Mouse (Mus musculus) lung, postnatal 0 days (tissue): Measurements from ENCODE around the gene Nrbp1. TPM values are rescaled to one million over a fixed set of nuclear protein-coding genes. Genes with fewer than 3 reads are reported as not detected.

Experiments
- ATAC-seq: fragments of 200-750 bp; cut with Nextera tagmentation; 2 replicates; pipeline ENCODE4 v1.8.0; 2017; ENCODE audit warnings: moderate library complexity
- DNase-seq: peaks from one replicate; pipeline ENCODE4 v3.0.0-alpha.2; 2016; ENCODE audit warnings: low spot score
- H3K27ac ChIP-seq: fragments of 300-500 bp; sonication (generic); 2 replicates; pipeline ENCODE4 v1.5.1; 2014; ENCODE audit warnings: antibody characterized with exemption, mild to moderate bottlenecking, low read length, mixed read lengths
- H3K27me3 ChIP-seq: fragments of 300-500 bp; sonication (generic); replicated peaks from 2 replicates; pipeline ENCODE4 v1.6.1; 2014; ENCODE audit warnings: low read length, mixed read lengths; ENCODE audit not compliant: insufficient read depth
- H3K36me3 ChIP-seq: fragments of 300-500 bp; sonication (generic); 2 replicates; pipeline ENCODE4 v1.6.1; 2014; ENCODE audit warnings: low read length, mixed read lengths; ENCODE audit not compliant: insufficient read depth
- H3K4me1 ChIP-seq: fragments of 300-500 bp; sonication (generic); 2 replicates; pipeline ENCODE4 v1.6.1; 2014; ENCODE audit warnings: antibody characterized with exemption, low read depth, low read length, mixed read lengths; ENCODE audit not compliant: insufficient read depth
- H3K4me2 ChIP-seq: fragments of 300-500 bp; sonication (generic); replicated peaks from 2 replicates; pipeline ENCODE4 v1.6.1; 2014; ENCODE audit warnings: low read depth, mild to moderate bottlenecking, low read length, moderate library complexity, mixed read lengths
- H3K4me3 ChIP-seq: fragments of 300-500 bp; sonication (generic); 2 replicates; pipeline ENCODE4 v1.5.1; 2014; ENCODE audit warnings: low read depth, low read length
- H3K9ac ChIP-seq: fragments of 300-500 bp; sonication (generic); replicated peaks from 2 replicates; pipeline ENCODE4 v1.6.1; 2014; ENCODE audit warnings: low read depth, mild to moderate bottlenecking
- H3K9me3 ChIP-seq: fragments of 300-500 bp; sonication (generic); 2 replicates; pipeline ENCODE4 v1.6.1; 2016; ENCODE audit warnings: low read length, mixed read lengths
- CTCF ChIP-seq: IDR thresholded peaks from 2 replicates; pipeline ENCODE4 v1.5.1; 2016; ENCODE audit warnings: antibody characterized with exemption, mild to moderate bottlenecking
- EP300 ChIP-seq: IDR thresholded peaks from 2 replicates; pipeline ENCODE4 v1.6.1; 2016; ENCODE audit warnings: antibody characterized with exemption, mild to moderate bottlenecking, control low read depth
- WGBS: fragments of 180-500 bp; shearing (Covaris S2); extraction: QIAGEN DNeasy Blood & Tissue Kit; methylation state at CpG from one replicate; pipeline ENCODE4 v1.1.7; 2014; 5-methylcytosine and 5-hydroxymethylcytosine counted together
- polyA plus RNA-seq: library from polyadenylated mRNA; unstranded; fragments of >200 nt; fragmentation: Nextera tagmentation; extraction: Ambion mirVana; gene quantifications from 2 replicates; pipeline ENCODE4 v1.2.1, GENCODE M21; 2015

Nrbp1 gene
- polyA plus RNA-seq, 1 experiment from 2014 or later: 131 TPM

- no peaks in the 10 kb centered on the region; the same call in 1 of the 2 replicates for H3K4me1 ChIP-seq
- 0% methylated on average over 39 of the region's 40 CpGs for WGBS
- DNase-seq (peak; percentile 63), ATAC-seq (peak; percentile 45)
- no peaks in the 10 kb centered on the region for H3K9me3 ChIP-seq
- H3K4me2 ChIP-seq: peak overlapping the region; percentile 96
- peak overlapping the region; percentile 76 for H3K4me3 ChIP-seq
- H3K9ac ChIP-seq: peak overlapping the region; percentile 61
- TF ChIP-seq EP300 (no peak), CTCF (peak; percentile 33)
- H3K36me3 ChIP-seq: no peaks in the 10 kb centered on the region
- H3K27ac ChIP-seq: peak overlapping the region; percentile 86
- no peaks in the 10 kb centered on the region for H3K27me3 ChIP-seq
Measured at GRCm38 (mm10) chr5:31219911-31220447, 20.7 kb upstream of the Nrbp1 start.

- Histone ChIP-seq H3K27ac (peak within 1 kb of the TSS; percentile 86), H3K4me2 (peak within 1 kb of the TSS; percentile 96), H3K4me3 (peak within 1 kb of the TSS; percentile 76), H3K27me3 (no peaks in the 10 kb centered on the region), H3K9me3 (no peaks in the 10 kb centered on the region), H3K4me1 (no peaks in the 10 kb centered on the region; the same call in 1 of the 2 replicates), H3K9ac (peak within 1 kb of the TSS; percentile 74), H3K36me3 (no peaks in the 10 kb centered on the region)
- TF ChIP-seq CTCF: peak; percentile 21
- no peak for TF ChIP-seq EP300
- WGBS: under 1% methylated on average over 68 of the region's 70 CpGs
- DNase-seq (peak; percentile 98), ATAC-seq (peak; percentile 98)
Measured at GRCm38 (mm10) chr5:31220448-31221303, 20.0 kb upstream of the Nrbp1 start, which contains the start of gene Ppm1g. TSS of gene Ppm1g (minus strand) at chr5:31220687.

- H3K36me3 ChIP-seq: no peaks in the 10 kb centered on the region
- H3K9me3 ChIP-seq: no peaks in the 10 kb centered on the region
- DNase-seq (peak; percentile 68), ATAC-seq (no peak)
- H3K27ac ChIP-seq: peak overlapping the region; percentile 86
- peak overlapping the region; percentile 76 for H3K4me3 ChIP-seq
- no peaks in the 10 kb centered on the region; the same call in 1 of the 2 replicates for H3K4me1 ChIP-seq
- H3K4me2 ChIP-seq: peak overlapping the region; percentile 96
- WGBS: 14% methylated on average over 11 of the region's 11 CpGs
- TF ChIP-seq EP300 (no peak), CTCF (peak; percentile 70)
- H3K27me3 ChIP-seq: no peaks in the 10 kb centered on the region
- peak overlapping the region; percentile 74 for H3K9ac ChIP-seq
Measured at GRCm38 (mm10) chr5:31221304-31221945, 19.2 kb upstream of the Nrbp1 start.

GRCm38 (mm10) chr5:31222696-31223095 lies 18.0 kb upstream of the Nrbp1 start:
- Histone ChIP-seq H3K4me2 (no peak overlapping the region), H3K4me3 (no peak overlapping the region), H3K27me3 (no peaks in the 10 kb centered on the region), H3K9me3 (no peaks in the 10 kb centered on the region), H3K36me3 (no peaks in the 10 kb centered on the region), H3K9ac (no peak overlapping the region), H3K27ac (no peak overlapping the region), H3K4me1 (no peaks in the 10 kb centered on the region; the same call in 1 of the 2 replicates)
- TF ChIP-seq CTCF: no peak
- DNase-seq (no peak), ATAC-seq (no peak)
- WGBS: 93% methylated on average over 9 of the region's 9 CpGs

GRCm38 (mm10) chr5:31226641-31227040 lies 14.0 kb upstream of the Nrbp1 start:
- 67% methylated on average over 1 of the region's 1 CpGs for WGBS
- no peak for TF ChIP-seq EP300
- no peak for ATAC-seq

GRCm38 (mm10) chr5:31241522-31242034 lies 914 bp downstream of the Nrbp1 start:
- no peak for DNase-seq
- H3K9me3 ChIP-seq: no peaks in the 10 kb centered on the region
- peak overlapping the region; percentile 74 for H3K4me2 ChIP-seq
- 2% methylated on average over 12 of the region's 13 CpGs for WGBS
- H3K27ac ChIP-seq: peak overlapping the region; percentile 99
- H3K9ac ChIP-seq: peak overlapping the region; percentile 97
- no peaks in the 10 kb centered on the region for H3K27me3 ChIP-seq
- no peak for ATAC-seq
- TF ChIP-seq CTCF (no peak), EP300 (no peak)
- peaks cover 15% of the 10 kb centered on the region; the same call in 1 of the 2 replicates for H3K36me3 ChIP-seq
- H3K4me1 ChIP-seq: no peaks in the 10 kb centered on the region
- H3K4me3 ChIP-seq: peak overlapping the region; percentile 98

More at GRCm38 (mm10) chr5:31226641-31227040, 14.0 kb upstream of the Nrbp1 start:
- no peaks in the 10 kb centered on the region for H3K27me3 ChIP-seq
- H3K9ac ChIP-seq: no peak overlapping the region
- H3K4me1 ChIP-seq: no peaks in the 10 kb centered on the region
- no peak overlapping the region for H3K27ac ChIP-seq
- no peak overlapping the region for H3K4me2 ChIP-seq
- DNase-seq: no peak
- no peak overlapping the region for H3K4me3 ChIP-seq
- H3K36me3 ChIP-seq: no peaks in the 10 kb centered on the region
- H3K9me3 ChIP-seq: no peaks in the 10 kb centered on the region
